Mouse (Mus musculus) MEL (cell line): ENCODE results near the gene Mill1.

Experiments
- CTCF ChIP-seq, 3 experiments: IDR thresholded peaks in 2 of 3; conservative IDR thresholded peaks in 1 of 3; 2 replicates each; pipeline ENCODE4 v1.5.1; 2011 to 2012; ENCODE audit warnings: low read length in 3 of 3, low read depth in 2 of 3, mild to moderate bottlenecking in 2 of 3, improper control_type of control experiment in 1 of 3, inconsistent platforms in 1 of 3, mixed read lengths in 1 of 3, moderate library complexity in 1 of 3; ENCODE audit not compliant: control insufficient read depth in 1 of 3, insufficient read depth in 1 of 3, poor library complexity in 1 of 3, severe bottlenecking in 1 of 3
- POLR2A ChIP-seq, 2 experiments: IDR thresholded peaks; 2 replicates each; pipeline ENCODE4 v1.6.1; 2011 to 2012; ENCODE audit warnings: low read length in 2 of 2, mild to moderate bottlenecking in 2 of 2, control low read depth in 1 of 2, improper control_type of control experiment in 1 of 2, low read depth in 1 of 2, moderate library complexity in 1 of 2; ENCODE audit not compliant: control insufficient read depth in 1 of 2, insufficient read depth in 1 of 2, poor library complexity in 1 of 2

GRCm38 (mm10) chr7:18260219-18260618 is 15.1 kb downstream of the Mill1 start:
- TF ChIP-seq POLR2A (IDR thresholded peaks at IDR 0.05; ENCODE audit: control insufficient read depth in 1 of 2, insufficient read depth in 1 of 2, low read depth in 1 of 2, low read length in 2 of 2, poor library complexity in 1 of 2) (no peak), CTCF (IDR thresholded peaks at IDR 0.05 in 2 of 3, conservative IDR thresholded peaks at IDR 0.05 in 1 of 3; ENCODE audit: control insufficient read depth in 1 of 3, insufficient read depth in 1 of 3, low read depth in 2 of 3, low read length in 3 of 3, poor library complexity in 1 of 3, severe bottlenecking in 1 of 3) (peak; percentile 25 to 35 (median 33); a peak in 5 of 6 replicates)
